Mouse (Mus musculus) T-helper 17 cell (primary cell): ENCODE measurements at regions not wholly inside any gene's neighbourhood (a gene's known extent, or its start where the extent isn't known, plus 50 kb on each side); places are given as distances from the start of the nearest gene placed in this dataset.

Experiments
- in situ Hi-C, 2 experiments: fragments of 300-600 bp; cut with MboI, MseI; formaldehyde crosslinking; loops; 1 replicate in 1 of 2; 2 replicates in 1 of 2; pipeline ENCODE4 v1.15.1; 2025; ENCODE audit warnings: high pct_unique_total_duplicates in 2 of 2

DNA sequence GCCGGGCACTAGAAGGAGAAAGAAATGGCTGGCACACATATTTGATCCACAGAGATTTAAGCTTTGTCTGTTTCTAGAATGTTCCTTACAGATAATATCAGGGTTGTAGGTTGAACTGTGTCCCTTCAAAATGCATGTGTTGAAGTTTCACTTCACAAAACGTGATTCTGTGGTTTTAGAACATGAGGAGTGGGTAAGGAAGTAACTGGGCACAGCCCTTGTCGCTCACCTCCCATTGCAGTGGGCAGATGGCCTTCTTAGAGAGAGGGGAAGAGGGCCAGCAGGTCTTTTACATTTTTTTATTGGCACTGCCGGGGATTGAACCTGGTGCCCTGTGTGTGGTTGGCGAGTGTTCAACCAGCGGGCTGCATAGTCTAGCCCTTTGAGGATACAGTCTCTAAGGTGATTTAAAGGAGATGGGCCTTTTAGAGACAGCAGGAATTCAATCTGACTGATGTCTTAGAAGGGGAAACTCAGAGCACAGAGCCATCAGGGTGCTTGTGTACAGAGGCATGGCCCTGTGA is 64.0 kb upstream of the Gjb5 start:
- in situ Hi-C loops, result no loop called here

- in situ Hi-C loops, result no loop called here
Observed at GRCm38 (mm10) chr4:127421129-127421528, 63.1 kb upstream of the Gjb5 start.

DNA sequence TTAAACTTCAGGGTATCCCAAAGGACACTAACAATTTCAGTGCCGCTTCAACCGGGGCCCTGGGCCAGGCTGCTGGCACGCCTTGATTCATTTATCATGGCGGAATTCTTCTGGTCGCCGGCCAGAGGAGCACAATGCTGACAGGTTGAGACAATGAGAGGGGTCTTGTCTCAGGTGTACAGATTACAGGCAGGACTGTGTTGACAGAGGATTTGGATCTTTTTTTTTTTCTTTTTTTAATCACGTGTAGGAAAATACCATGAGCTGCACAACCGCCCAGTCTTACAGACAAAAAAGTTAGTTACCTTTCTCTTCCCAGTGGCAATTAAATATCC is 61.8 kb upstream of the Gjb5 start:
- in situ Hi-C loops, result no loop called here

DNA sequence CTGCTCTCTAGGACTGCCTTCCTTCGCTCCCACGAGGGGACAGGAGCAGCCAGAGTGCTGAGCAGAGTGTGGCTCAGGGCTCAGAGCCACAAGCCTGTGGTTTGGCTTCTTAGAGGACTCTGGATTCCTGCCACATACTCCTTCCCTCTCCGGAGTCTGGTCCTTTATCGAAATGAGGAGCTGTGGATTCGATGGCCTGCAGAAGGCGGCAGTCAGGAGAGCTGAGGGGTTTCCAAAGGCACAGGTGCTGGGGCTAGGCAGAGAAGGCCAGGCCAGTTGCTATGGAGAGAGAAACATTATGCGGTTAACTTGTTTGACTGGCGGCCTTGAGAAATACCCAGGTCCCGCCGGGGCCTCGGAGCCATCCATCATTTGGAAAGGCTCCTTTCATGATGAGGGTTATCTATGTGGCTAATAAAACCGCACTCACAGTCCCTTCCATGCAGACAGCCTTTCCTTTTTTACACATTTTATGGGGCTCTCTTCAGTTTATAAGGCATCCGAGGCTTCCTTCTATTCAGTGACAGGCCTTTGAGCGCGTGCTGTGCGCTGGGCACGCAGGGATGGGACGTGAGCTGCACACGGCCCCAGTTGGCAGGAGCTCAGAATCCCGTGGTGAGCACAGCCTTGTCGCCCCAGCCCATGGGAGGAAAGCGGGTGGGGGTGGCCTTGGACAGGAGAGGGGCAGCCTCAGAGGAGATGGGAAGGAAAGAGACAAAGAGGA is 61.2 kb upstream of the Gjb5 start:
- in situ Hi-C loops, result no loop called here

GRCm38 (mm10) chr4:127416906-127417305 is 58.9 kb upstream of the Gjb5 start:
- in situ Hi-C loops, result no loop called here

DNA sequence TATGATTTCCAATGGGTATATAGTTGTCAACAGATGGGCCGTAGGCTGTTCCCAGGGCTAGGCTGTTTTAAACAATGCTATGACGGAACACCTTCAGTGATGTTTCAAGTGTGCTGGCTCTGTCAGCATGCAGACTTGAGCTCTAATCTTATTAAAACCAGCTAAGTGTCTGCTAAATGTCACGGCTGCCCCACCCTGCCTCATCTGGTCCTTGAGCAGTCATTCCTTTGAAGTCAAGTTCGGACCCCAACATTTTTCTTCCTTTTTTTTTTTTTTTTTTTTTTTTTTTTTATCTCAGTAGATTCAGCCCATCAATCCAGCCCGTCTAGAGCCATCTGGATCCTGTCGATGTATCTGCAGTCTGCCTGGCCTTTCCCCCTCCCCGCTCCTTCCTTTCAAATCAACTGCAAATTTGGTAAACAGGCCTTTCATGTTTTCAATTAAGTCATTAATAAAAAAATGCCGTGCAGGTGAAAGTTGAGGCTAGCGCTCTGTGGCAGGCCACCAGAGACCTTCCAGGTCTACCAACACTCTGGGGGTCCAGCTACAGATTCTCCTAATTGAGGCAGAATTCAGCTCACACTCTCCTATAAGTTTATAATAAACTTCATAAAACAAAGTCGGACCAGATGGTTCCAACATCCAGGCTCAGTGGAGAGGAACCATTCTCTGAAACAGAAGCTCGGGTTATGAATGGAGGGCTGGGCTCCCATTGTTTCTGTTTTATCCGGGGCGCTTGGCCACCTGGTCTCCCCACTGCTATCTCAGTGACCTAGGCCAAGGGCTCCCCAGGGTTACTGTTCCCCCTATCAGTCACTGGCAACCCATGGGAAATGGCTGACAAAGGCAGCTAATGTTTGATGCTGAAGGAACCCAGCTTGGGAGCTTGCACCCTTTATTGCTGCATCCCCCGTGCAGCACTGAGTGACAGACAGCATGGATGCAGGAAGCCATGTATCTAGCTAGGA is 56.3 kb upstream of the Gjb5 start:
- in situ Hi-C loops, result no loop called here
